Mouse (Mus musculus): ENCODE data around the gene Sec22c. TPM values are rescaled to one million over a fixed set of nuclear protein-coding genes. Genes with fewer than 3 reads are reported as not detected.
A peak's percentile ranks its signal among the peaks of the same experiment; 100 is the strongest.

The Sec22c gene
- polyA plus RNA-seq (2012; rRNA removed), result 4.7 and 17.9 TPM in 2 replicates

DNA sequence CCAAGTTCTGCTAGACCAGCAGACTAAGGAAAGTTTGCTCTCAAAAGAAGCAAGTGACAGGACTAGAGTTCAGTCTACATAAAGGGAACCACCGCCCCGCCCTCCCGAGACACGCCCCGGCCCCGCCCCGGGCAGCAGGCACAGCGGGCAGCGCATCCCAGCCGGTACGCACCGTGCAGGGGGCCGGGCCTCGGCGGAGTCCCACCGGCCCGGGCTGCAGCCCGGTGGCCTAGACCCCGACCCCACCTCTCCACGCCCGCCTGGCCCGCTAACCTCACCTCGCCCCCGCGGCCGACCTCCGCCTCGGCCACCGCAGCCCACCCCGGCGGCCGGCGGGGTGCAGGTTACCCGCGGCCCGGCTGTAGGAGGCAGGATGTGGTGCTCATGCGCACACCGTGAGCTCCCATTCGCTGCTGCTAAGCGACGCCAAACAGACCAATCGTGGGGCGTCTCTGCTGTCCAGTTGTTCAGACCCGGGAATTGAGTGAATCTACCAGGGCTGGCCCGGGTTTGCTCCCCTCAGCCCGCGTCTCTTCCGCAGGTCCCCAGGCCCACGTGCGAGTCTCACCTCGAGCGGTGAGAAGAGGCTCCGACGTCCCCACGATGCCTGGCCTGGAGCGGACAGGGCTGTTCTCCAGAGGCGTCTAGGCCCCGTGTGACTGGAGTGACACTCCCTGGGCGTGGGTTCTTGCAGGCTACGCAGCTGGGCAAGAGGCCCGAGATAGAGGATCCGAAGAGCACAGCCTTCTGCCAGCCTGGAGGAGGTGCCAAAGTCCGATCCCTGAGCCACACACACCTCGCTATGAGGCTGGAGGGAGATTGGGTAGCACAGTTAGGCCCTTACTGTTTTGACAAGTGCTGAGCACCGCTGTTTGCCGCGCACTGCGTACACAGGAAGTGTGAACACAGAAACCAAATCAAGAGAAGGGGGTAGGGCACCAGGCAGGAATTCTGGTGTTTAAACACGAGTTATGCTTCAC, at the start of gene Sec22c:
Gene Sec22c, minus strand, starts transcription at position 845 of the 980 bp plus-strand sequence.
- WGBS, result under 1% methylated on average over 69 of the region's 69 CpGs
- peak; percentile 86 for DNase-seq (ENCODE audit: low read depth, low spot score)

DNA sequence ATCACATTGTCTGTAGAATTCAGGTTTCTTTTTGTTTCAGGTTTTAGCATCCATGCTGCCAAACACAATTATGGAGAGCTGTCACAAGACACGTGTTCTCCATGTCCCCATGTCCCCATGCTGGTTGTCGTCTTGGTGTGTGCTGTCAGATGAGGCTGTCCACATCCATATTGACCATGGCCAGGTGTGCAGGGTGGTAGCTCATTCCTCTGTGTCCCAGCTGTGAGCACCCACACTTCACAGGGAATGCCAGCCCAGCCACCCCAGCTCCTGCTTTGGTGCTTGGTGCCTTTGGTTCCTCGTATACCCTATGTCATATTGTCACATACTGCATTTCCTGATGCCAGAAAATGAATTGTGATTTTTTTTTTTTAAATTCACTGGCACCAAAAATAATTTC, 49.3 kb upstream of the Sec22c start:
- no peak for DNase-seq (ENCODE audit: low read depth, low spot score)
- 86% methylated on average over 3 of the region's 3 CpGs for WGBS

DNA sequence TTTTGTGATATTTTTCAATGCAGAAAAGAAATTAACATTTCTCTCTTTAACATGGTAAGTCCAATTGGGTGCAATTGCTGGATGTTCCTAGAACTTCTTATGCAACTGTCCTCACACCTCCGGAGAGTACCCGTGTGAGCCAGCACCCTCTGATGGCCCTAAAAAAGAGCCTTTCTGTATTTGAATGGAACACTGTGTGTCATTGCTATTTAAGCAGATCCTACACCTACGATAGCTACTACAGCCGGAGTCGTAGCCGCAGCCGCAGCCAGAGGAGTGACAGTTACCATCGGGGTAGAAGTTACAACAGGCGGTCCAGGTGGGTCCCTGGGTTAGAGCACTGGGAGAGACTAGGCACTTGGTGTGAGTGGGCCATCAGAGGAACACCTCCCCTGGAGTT, 47.5 kb upstream of the Sec22c start:
- DNase-seq (ENCODE audit: low read depth, low spot score), result no peak
- 91% methylated on average over 9 of the region's 9 CpGs for WGBS

- WGBS, result 87% methylated on average over 8 of the region's 8 CpGs
- DNase-seq (ENCODE audit: low read depth, low spot score), result no peak
Measured at GRCm38 (mm10) chr9:121744051-121744450, 38.8 kb upstream of the Sec22c start.

- 93% methylated on average over 3 of the region's 3 CpGs for WGBS
- DNase-seq (ENCODE audit: low read depth, low spot score), result no peak
Measured at GRCm38 (mm10) chr9:121741168-121741567, 35.9 kb upstream of the Sec22c start.

DNA sequence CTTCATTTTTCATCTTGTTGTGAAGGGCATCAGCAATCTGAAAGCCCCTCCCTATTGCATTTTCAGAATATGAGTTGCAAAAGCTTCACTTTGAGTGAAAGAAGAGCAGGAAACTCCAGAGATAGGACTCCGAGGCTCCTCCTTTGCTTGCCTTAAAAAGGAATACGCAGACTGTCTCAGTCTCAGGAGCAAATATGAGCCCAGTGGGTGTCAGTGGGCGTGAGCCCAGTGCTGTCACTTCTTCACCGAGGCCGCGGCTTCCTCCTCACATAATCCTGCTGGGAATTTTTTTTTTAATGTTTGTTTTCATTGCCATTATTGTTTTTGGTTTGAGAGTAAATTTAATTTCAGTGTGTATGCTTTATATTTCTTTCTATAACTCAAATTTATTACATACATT, 35.2 kb upstream of the Sec22c start:
- WGBS, result 82% methylated on average over 6 of the region's 6 CpGs
- no peak for DNase-seq (ENCODE audit: low read depth, low spot score)

- under 1% methylated on average over 85 of the region's 87 CpGs for WGBS
- DNase-seq (ENCODE audit: low read depth, low spot score), result no peak
Measured at GRCm38 (mm10) chr9:121719347-121720331, 14.3 kb upstream of the Sec22c start.

DNA sequence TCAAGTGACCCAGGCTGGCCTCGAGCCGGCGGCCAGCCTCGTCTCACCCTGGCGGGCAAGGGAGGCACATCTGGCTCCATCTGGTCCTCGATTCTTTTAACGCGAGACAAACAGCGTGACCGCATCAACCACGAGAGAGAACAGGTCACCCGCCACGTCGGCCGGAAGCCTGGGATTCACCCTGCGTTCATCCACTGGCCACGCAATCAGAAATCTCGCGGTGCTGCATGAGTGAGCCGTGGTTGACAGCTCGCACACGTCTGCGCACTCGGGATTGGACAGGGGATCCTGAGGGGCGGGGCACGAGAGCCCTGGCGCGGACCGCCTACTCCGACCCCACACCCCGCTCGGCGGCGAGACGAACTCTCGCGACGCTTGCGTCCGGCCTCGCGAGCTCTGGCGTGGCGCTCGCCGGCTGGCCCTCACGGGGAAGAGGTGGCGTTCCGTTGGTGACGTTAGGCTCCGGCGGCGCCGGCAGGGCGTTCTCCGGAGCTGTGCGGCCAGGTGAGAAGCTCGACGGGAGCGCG, 13.6 kb upstream of the Sec22c start, which contains the start of gene Nktr:
Gene Nktr, plus strand, starts transcription at position 378 of the 527 bp plus-strand sequence.
- DNase-seq (ENCODE audit: low read depth, low spot score), result peak; percentile 93
- under 1% methylated on average over 54 of the region's 61 CpGs for WGBS

- 54% methylated on average over 15 of the region's 15 CpGs for WGBS
- DNase-seq (ENCODE audit: low read depth, low spot score), result no peak
Measured at GRCm38 (mm10) chr9:121718070-121718705, 12.9 kb upstream of the Sec22c start.

DNA sequence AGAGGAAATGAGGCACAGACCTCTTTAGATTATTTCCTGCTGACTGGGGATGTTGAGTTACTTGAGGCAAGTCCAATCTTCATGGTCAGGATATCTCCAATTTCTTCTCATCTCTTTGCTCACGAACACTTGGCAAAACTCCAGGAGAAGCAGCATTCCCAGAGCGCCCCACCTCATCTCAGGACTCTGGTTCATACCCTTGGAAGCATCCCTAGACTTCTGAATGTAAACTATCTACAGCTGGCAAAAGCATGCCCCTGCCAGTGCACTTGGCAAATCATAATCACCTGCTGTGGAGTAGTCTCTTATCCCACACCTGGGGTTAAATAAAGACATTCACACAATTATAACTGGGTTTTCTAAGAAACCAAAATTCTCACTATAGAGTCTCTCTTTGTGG, 11.8 kb upstream of the Sec22c start:
- no peak for DNase-seq (ENCODE audit: low read depth, low spot score)

DNA sequence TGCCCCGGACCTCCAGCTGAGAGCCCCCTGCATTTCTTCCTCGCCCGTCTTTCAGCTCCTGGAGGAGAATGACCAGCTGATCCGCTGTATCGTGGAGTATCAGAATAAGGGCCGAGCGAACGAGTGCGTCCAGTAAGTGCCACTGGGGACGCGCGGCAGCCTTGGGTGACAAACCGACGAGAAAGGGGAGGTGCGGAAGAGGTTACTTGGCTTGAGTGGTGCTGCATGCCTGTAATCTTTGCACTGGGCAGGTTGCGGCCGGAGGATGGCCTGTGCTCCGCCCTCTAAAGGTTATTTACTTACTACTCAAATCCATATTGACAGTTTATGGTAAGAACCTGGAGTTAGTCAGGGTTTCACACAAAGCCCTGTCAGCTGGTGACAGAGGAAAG, 5.3 kb upstream of the Sec22c start:
- WGBS, result under 1% methylated on average over 18 of the region's 18 CpGs
- no peak for DNase-seq (ENCODE audit: low read depth, low spot score)

More for the DNA sequence above, 11.8 kb upstream of the Sec22c start:
- 92% methylated on average over 2 of the region's 2 CpGs for WGBS

- WGBS, result 5% methylated on average over 37 of the region's 37 CpGs
Measured at GRCm38 (mm10) chr9:121709898-121710583, 4.8 kb upstream of the Sec22c start, which contains the start of gene Ss18l2. Gene Ss18l2 (plus strand): TSS chr9:121710329.

DNA sequence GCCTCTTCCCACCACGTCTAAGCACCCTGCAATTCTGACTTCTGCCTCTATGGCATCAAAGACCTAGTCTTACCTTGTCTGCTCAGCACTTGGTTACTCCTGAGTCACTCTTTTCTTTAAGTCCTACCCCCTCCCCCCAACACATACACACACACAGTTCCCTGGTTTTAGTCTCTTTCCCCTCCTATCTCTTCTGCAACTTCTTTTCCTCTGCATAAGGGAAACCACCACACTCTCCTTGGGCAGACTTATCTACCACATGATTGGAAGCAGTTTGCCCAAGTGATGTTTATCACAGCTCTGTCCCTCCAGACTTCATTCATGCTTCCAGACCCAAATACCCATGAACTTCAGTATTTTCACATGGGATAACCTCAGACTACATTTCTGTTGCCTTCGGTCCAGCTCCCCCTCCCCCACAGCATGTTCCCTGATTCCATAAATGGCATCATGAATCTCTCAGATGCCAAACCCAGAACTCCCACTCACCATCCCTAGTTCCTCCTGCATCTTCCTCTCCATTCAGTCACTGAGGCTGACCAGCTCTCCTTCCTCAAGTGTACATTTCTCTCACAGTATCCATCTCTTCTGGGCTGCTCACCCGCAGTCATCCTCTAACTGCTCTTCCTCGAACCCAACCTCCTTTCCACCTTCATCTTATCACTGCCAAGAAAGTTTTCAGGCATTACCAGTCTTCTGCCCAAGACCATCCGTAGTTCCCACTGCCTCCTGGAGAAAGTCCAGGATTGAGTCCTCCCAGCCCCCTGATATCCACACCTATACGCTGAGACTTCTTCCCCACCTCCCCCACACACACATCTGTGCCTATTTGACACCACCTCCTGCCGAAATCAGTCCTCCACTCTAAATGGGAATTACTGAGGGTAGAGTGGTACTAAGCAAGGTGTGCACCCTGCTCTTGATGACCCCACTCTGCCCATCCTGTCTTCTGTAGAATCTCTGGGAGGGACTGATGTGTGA, 3.5 kb upstream of the Sec22c start:
- no peak for DNase-seq (ENCODE audit: low read depth, low spot score)
- WGBS, result 69% methylated on average over 7 of the region's 7 CpGs

More at GRCm38 (mm10) chr9:121709898-121710583, 4.8 kb upstream of the Sec22c start, which contains the start of gene Ss18l2:
- peak; percentile 99 for DNase-seq (ENCODE audit: low read depth, low spot score)

GRCm38 (mm10) chr9:121707801-121708200, 2.5 kb upstream of the Sec22c start:
- no peak for DNase-seq (ENCODE audit: low read depth, low spot score)
- WGBS, result 65% methylated on average over 6 of the region's 6 CpGs

DNA sequence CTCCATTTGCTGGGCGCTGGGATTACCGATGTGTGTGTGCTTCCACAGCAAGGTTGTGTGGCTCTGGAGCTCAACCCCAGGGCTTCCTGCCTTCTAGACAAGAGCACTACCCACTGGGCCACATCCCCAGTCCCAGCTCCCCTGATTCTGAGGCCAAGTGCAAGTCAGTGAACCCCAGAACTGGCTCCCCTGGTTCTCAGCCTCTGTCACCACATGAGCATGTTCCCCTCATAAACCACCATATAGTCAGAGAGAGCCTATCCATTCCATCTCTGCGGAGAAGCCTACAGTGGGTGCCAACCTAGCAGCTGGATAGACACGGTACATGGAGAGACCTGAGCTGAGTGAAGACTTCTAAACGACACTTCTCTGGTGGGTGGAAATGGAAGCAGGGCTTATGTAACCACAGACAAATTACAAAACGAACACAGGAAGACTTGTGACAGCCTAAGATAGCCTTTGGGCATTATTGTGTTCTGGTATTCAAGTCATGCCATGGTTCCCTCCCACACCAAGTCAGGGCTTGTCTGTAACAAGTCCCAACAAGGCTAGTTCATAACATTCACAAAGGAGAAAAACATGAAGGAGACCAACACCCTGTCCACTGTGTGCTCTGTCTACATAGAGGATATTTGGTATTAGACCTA, 862 bp upstream of the Sec22c start:
- no peak for DNase-seq (ENCODE audit: low read depth, low spot score)
- 83% methylated on average over 6 of the region's 6 CpGs for WGBS

GRCm38 (mm10) chr9:121704261-121704645, 1.0 kb downstream of the Sec22c start:
- DNase-seq (ENCODE audit: low read depth, low spot score), result no peak
- 16% methylated on average over 11 of the region's 11 CpGs for WGBS

All from large intestine, adult 2 months (tissue).